26 mouse cellular contexts compared by ENCODE assay signal in genomic region chr16:32724259-32724658, GRCm38 (mm10). TPM values are rescaled to one million over a fixed set of nuclear protein-coding genes. Genes with fewer than 3 reads are reported as not detected.
DNase-seq lines count a peak whose midpoint lies in the region; ATAC-seq and TF ChIP-seq lines count a peak whose summit lies in the region.
"Had no signal": no experiment of that assay in that cellular context is flagged by ENCODE, and none has a peak within 500 bp of the region (broad histone marks: within the 10 kb centered on the region; RNA-seq: fewer than 3 reads in every experiment).

No protein-coding gene starts in this region.

- DNase-seq in adrenal gland, postnatal 36 days = peak; percentile 23 to 32
- no peak for DNase-seq in adrenal gland, postnatal 4 days (ENCODE audit: low spot score in 2 of 2)
- DNase-seq in 3T3-L1 (ENCODE audit: low read depth, low spot score) (peak; percentile 62), NIH3T3 (ENCODE audit: low read depth) (peak; percentile 69)
- no peak for DNase-seq in liver, embryonic 11.5 days (ENCODE audit: low spot score)
- DNase-seq: B cell, adult 2 months; cerebellum, adult 8-10 months; cerebellum, postnatal 14 days; embryo, embryonic 11 days; gastrocnemius, adult 2 months; gastrocnemius, postnatal 25 days; heart, adult 11 months; heart, postnatal 36 days had no signal

- H3K4me2 ChIP-seq in liver, embryonic 11.5 days = no peak overlapping the region
- H3K4me2 ChIP-seq: embryonic facial prominence, embryonic 15.5 days; heart, embryonic 13.5 days; hindbrain, embryonic 15.5 days had no signal

- H3K36me3 ChIP-seq in small intestine, adult 2 months (ENCODE audit: control insufficient read depth, insufficient read depth, low read length) = no peaks in the 10 kb centered on the region
- H3K36me3 ChIP-seq in liver, embryonic 11.5 days (ENCODE audit: control insufficient read depth, insufficient read depth, low read length) = no peaks in the 10 kb centered on the region
- H3K36me3 ChIP-seq: embryonic facial prominence, embryonic 15.5 days; forebrain, embryonic 10.5 days; G1E; heart, embryonic 13.5 days; hindbrain, embryonic 15.5 days had no signal

- H3K27me3 ChIP-seq in small intestine, adult 2 months (ENCODE audit: control insufficient read depth, insufficient read depth, low read length) = no peaks in the 10 kb centered on the region
- H3K27me3 ChIP-seq in liver, embryonic 11.5 days (replicated peaks; ENCODE audit: control insufficient read depth, insufficient read depth, low read length) = no peaks in the 10 kb centered on the region
- H3K27me3 ChIP-seq: embryonic facial prominence, embryonic 15.5 days; heart, embryonic 13.5 days; hindbrain, embryonic 15.5 days had no signal

- H3K9ac ChIP-seq in liver, embryonic 11.5 days (ENCODE audit: low read depth, low read length) = no peak overlapping the region
- H3K9ac ChIP-seq: embryonic facial prominence, embryonic 15.5 days; heart, embryonic 13.5 days; hindbrain, embryonic 15.5 days had no signal

- no peak overlapping the region for H3K4me3 ChIP-seq in small intestine, adult 2 months (ENCODE audit: low read depth, low read length)
- no peak overlapping the region for H3K4me3 ChIP-seq in liver, embryonic 11.5 days (ENCODE audit: low read depth, low read length)
- H3K4me3 ChIP-seq: embryonic facial prominence, embryonic 15.5 days; erythroblast, embryonic 14.5 days; forebrain, embryonic 10.5 days; gastrocnemius, adult 2 months; heart, embryonic 13.5 days; hindbrain, embryonic 15.5 days had no signal

- no peak for TF ChIP-seq POLR2A in small intestine, adult 2 months (IDR thresholded peaks at IDR 0.05; ENCODE audit: low read depth, low read length)

- TF ChIP-seq CTCF in small intestine, adult 2 months (IDR thresholded peaks at IDR 0.05; ENCODE audit: extremely low read depth, insufficient read length, insufficient replicate concordance, low read depth, low read length) = no peak

- no peaks in the 10 kb centered on the region for H3K9me3 ChIP-seq in liver, embryonic 11.5 days (ENCODE audit: control insufficient read depth, low read length)
- H3K9me3 ChIP-seq: embryonic facial prominence, embryonic 15.5 days; forebrain, embryonic 10.5 days; G1E; heart, embryonic 13.5 days; hindbrain, embryonic 15.5 days had no signal

- 83% methylated on average over 2 of the region's 2 CpGs for WGBS in small intestine, adult 2 months
- 79% methylated on average over 2 of the region's 2 CpGs for WGBS in liver, embryonic 11.5 days

- 0 out of 2 replicates have a peak overlapping the region, but pooled peaks have one; percentile 94 for H3K27ac ChIP-seq in small intestine, adult 2 months (ENCODE audit: insufficient read depth, low read depth, low read length)
- no peak overlapping the region for H3K27ac ChIP-seq in liver, embryonic 11.5 days (ENCODE audit: low read depth, low read length)
- H3K27ac ChIP-seq: embryonic facial prominence, embryonic 15.5 days; forebrain, embryonic 10.5 days; gastrocnemius, adult 2 months; heart, embryonic 13.5 days; hindbrain, embryonic 15.5 days had no signal

- H3K4me1 ChIP-seq in small intestine, adult 2 months (ENCODE audit: control insufficient read depth, insufficient read depth, insufficient read length, low read length) = peaks cover 35% of the 10 kb centered on the region
- H3K4me1 ChIP-seq in liver, embryonic 11.5 days (replicated peaks; ENCODE audit: control insufficient read depth, insufficient read depth, low read length) = 0 out of 2 replicates have a peak, but pooled peaks cover 3% of the 10 kb centered on the region
- H3K4me1 ChIP-seq: embryonic facial prominence, embryonic 15.5 days; forebrain, embryonic 10.5 days; hindbrain, embryonic 15.5 days had no signal

- ATAC-seq in liver, embryonic 11.5 days (replicated peaks; ENCODE audit: low FRiP score) = no peak
- ATAC-seq: CD4-positive, CD25-positive, alpha-beta regulatory T cell, adult 4 months; forebrain, embryonic 14.5 days had no signal

RNA-seq across cellular contexts. Expression of gene Muc4, which starts 11.4 kb away (rescaled TPM):
- total RNA-seq in adrenal gland, postnatal 36 days (2021) = not detected
- total RNA-seq in adrenal gland, postnatal 4 days (2021) = under 1 TPM; 0.34 to 0.42 TPM
- 18.8 and 39.8 TPM in 2 replicates for polyA plus RNA-seq in small intestine, adult 2 months (2012; rRNA removed)
- polyA plus RNA-seq in liver, embryonic 11.5 days (2014; fragmentation: Nextera tagmentation; extraction: Ambion mirVana) = 0.41 and 0.66 TPM in 2 replicates
- total RNA-seq: adrenal gland, adult 18-20 months; common myeloid progenitor, adult 5-6 weeks had no signal
- polyA plus RNA-seq: CD4-positive, CD25-positive, alpha-beta regulatory T cell, adult 4 months; embryonic facial prominence, embryonic 11.5 days; erythroblast, embryonic 14.5 days; forebrain, embryonic 14.5 days; G1E; heart, postnatal 0 days; hindbrain, embryonic 15.5 days had no signal

Comparison
In these comparisons a context has a peak if more than half of its experiments do, and no peak if none do; other contexts are left out.
1. DNase-seq: peak in adrenal gland, postnatal 36 days (2 of 2), 3T3-L1 (single experiment) and NIH3T3 (single experiment); none in adrenal gland, postnatal 4 days (0 of 2) and liver, embryonic 11.5 days (single experiment).